Mouse (Mus musculus) forelimb bud, embryonic 11.5 days (tissue): ENCODE results near the gene Zfp850.
"Not testable (repeated sequence)": the region's sequence is repeated elsewhere in the genome, so short reads cannot be mapped to it uniquely, and the experiment has no call there.

ENCODE experiments used
- DNase-seq: peaks from one replicate; pipeline ENCODE4 v3.0.0-alpha.2; 2012; ENCODE audit warnings: low read depth, low spot score

Zfp850 gene

DNA sequence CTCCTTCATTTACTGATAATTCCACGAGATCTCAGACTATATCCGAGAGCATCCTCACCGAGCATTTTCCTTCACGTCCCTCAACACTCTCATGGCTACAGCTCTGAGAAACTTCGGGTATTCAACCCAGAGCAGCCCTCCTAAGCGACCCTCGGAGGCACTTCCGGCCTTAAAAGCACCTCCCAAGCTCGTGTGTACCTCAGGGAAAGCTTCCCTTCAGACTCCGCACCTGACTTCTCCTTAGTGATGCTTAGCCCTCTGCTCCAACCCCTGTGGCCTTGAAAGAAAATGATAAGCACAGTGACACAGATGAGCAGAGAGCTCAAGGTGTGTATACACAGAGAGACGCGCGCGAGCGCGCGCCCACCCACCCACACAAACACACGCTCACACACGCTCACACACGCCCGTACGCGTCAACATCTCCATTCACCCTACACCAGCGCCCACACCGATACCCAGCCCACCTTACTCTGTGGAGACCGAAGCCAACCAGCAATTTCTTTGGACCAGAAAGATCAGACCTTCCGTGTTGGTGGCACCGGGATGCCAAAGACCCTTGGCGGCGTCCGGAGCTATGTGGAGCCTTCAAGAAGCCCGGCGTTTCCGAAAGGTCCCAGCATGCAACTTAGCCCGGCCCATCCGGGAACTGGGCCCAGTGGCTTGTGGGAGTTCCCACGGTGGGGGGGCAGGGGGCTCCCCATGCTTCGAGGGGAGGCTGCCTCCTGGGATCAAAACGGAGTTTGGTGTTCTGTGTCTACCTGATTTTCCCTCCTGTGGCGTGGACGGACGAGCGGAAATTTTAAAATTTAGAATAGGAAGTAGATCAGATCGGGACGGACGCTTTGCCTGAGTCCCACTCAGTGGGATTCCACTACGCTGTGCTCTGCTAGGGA is at the start of gene Zfp850:
Zfp850 (minus strand) TSS at position 567 of the 896 bp plus-strand sequence.
- DNase-seq = peak; percentile 71

DNA sequence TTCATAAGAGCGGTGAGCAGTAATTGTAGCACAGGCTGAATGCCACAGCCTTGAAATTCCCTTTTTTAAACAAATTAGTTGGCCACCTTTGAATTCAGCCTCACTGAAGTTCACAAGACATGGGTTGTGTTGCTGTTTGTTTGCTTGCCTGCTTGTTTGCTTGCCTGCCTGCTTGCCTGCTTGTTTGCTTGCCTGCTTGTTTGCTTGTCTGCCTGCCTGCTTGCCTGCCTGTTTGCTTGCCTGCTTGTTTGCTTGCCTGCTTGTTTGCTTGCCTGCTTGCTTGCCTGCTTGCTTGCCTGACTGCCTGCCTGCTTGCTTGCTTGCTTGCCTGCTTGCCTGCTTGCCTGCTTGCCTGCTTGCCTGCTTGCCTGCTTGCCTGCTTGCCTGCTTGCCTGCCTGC is 46.1 kb upstream of the Zfp850 start:
- no peak for DNase-seq

DNA sequence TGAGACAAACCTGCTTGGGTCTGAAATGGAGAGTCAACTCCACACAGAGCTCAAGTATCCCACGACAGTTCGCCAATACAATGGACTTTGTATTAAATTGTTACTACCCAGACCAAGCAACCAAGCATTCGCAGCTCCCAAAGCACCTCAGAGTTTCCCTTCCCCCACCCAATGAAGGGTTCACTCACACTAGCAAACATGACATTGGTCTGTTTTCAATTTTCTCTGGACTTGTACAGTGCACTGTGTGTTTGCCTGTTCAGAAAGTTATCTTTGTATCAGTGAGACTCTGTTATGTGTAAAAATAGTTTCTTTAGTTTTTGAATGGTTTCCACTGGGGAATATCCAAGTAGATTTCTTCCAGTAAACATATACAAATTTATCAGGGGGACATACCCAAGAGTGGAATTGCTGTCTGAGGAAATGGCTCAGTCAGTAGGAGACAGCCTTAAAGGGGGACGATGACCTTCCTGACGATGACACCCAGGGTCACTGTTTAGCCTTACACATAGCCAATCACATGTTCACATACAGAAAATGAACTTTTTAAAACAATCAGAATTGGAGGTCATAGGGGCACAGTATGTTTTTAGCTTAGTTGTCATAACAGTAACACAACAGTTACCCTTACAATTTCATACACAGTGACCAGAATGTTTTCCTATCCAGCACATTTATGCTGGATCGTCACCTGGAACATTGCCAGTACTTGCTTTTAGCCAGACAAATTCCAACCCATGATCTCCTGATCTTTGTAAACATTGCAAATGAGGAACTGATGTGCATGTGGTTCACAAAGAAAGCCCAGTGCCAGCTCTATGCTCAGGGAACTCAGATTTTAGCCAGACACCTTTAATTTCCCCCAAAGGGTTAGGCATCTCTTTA is 39.4 kb upstream of the Zfp850 start:
- DNase-seq = no peak

DNA sequence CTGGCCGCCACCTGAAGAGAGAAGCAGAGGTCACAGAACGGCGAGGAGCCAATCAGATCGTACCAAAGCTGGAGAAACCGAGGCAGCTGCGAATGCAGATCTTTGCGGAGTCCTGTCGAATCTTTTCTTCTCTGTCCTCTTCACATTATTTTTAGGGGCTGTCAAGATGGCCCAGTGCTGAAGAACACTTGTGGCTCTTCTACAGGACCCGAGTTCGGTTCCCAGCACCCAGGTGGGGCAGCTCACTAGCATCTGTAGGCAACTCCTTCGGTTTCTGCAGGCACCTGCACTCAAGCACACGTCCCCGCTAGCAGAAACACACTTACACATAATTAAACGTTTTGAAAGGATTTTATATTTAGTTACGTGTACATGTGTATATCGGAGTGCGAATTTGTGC is 36.7 kb upstream of the Zfp850 start:
- DNase-seq = no peak

DNA sequence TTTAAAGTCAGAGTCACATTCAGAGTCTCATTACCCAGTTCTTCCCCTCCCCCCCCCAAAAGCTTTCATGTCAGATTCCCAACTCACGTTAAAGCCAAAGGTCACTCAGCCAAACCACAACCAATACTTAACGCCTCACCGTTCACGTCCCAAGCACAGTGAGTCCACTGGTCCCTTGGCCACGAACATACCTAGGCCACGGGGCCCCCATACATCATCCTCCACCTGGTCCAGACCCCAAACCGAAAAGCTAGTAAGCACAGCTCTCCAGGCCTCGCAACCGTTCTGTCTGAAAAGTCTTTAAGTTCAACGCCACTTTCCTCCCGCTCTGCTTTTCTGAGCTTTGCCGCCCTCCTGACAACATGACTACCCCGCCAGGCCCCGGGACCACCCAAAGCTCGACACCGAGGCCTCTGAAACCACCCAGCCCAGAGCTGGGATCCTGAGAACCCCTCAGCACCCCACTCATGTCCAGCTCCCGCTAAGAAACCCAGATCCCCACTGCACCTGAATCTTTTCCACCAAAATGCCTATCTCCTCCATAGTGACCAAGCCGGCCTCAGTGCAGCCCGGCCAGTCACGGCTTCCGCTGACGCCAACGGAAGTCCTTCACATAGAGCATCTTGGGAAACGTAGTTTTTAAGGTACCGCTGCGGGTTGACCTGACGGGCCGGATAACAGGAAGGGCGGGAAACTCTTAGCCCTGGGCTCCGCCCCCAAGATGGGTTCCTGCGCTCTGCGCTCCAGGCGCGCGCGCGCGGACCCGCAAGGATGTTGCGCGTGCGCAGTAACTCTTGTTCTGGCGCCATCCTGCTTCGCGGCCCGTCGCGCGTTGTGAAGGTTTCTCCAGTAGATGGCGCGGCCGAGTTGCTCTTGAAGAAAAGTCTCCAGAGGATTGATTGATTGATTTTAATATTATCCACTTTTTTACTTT is 35.8 kb upstream of the Zfp850 start, which contains the start of gene Psmc4:
Psmc4 (minus strand) TSS at position 626 of the 934 bp plus-strand sequence.
- peak; percentile 99 for DNase-seq

DNA sequence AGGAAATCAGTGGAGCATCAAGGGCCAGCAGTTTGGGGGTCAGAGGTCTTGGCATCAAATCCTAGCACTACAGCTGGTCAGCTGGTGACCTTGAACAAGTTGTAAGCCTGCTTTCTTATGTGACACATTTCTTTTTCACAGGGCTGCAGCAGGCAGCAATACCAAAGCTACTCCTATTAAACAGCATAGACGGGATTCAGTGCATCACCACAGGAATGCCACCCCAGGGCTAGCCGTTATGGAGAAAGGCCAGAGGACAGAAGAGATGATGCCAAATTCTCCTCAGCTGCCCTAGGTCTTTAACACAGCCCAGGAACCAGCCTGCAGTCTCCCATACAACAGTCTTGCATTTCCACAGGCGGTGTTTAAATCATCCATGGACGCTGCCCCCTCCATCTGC is 30.6 kb upstream of the Zfp850 start:
- DNase-seq = no peak

DNA sequence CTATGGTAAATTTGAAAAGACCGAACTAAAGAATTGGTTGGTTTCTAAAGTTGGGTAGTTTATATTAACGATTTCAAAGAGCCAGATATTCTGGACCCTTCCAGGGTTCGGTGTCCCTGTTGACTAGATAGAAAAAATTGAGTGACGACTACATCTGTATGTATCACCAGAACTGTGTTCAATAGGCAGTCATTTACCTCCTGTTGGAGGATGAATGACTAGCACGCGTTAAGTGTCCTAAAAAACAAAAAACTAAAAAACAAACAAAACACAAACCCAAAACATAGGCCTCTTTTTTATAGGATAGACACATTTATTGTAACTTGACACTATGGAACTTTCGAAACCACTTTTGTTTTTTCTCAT is 513 bp upstream of the Zfp850 start:
- DNase-seq = no peak

DNA sequence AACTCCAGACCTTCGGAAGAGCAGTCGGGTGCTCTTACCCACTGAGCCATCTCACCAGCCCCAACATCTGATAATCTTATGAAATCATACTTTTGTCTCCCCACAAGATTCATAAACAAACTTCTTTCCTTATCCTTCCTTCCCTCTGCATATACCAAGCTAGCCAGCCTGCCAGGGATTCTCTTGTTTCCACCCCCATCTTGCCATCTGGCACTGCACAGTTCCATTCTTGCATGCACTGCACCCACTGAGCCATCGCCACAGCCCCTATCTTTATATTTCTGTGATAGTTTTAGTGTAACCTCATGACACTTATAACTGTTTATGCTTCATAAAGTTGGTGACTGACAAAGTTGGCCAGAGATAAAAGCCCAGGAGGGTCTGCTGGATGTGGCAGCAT is 3.6 kb downstream of the Zfp850 start:
- DNase-seq = no peak

DNA sequence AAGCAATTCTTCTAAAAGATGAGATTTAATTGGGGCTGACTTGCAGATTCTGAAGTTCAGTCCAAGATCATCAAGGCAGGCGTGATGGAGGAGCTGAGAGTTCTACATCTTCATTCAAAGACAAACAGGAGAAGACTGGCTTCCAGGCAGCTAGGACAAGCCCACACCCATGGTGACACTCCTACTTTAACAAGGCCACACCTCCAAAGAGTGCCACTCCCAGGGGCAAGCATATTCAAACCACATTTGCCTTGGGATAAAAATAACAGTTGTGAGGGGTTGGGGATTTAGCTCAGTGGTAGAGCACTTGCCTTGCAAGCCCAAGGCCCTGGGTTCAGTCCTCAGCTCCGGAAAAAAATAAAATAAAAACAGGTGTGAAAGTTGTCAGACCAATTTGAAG is 31.7 kb downstream of the Zfp850 start:
- no peak for DNase-seq

DNA sequence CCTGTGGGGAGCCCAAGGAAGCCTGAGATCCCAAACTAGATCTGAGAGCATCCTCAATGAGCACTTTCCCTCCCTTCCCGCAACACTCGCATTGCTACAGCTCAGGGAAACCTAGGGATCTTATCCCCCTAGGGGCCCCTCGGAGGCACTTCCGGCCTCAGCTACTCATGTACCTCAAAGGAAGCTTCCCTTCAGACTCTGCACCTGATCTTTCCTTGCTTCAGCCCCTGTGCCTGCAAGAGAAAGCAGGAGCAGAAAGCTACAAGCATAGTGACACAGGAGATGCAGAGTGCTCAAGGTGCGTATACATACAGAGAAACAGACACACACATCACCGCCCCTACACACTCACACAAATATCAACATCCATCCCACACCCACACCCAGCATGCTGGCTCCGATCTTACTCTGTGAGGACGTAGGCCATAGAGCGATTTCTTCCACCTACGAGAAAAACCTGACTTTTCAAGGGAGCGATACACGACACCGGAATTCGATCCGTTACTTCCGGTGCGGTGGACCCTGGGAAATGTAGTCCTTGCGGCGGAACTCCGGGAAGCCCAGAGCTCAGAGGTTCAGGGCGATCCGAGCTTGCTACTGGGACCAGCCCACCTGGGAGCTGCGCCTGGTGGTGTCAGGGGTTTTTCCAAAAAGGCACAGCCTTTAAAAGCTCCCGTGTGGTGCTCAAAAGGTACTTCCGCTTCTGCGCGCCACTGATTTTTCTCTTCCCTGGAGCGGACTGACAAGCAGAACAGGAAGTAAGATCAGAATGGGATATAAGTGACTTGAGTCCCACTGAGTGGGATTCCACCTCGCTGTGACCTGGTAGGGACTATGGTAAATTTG is 35.0 kb downstream of the Zfp850 start, which contains the start of gene Zfp780b:
Zfp780b (minus strand) TSS at position 489 of the 846 bp plus-strand sequence.
- DNase-seq = peak; percentile 84

DNA sequence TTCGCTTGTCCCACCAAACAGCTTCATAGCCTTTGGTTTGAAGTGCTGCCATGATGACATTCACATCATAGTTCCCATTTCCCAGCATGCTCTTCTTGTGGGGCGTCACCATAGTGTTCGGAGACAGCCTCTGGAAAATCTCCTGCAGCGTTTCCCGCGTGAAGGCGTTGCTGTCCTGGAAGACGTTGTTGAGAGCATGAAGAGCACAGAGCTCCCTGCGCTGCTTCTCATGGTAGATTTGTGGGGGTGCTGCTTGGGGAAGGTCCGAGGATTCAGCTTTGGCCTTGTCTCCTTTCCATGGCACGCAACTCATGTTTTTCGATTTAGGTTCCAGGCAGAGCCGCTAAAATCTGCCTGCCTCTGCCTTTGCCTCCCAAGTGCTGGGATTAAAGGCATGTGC is 64.5 kb downstream of the Zfp850 start:
- not testable (repeated sequence) for DNase-seq

DNA sequence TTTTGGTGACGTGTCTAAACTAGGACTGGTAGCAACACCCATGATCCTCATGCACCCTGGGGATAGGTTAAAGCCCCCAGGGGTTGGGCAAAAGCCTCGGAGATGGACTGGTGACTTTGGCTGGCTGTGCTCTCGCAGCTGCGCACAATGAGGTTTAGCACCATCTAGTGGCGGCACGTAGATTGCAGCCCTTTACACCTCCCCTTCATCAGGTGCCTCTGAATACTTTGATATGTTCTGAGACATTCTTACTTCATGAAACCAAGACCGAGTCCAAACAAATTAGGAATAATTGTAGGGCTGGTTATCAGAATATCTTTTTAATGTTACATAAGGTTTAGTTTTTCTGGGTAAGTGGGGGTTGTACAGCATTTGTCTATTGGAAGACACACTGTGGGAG is 72.0 kb downstream of the Zfp850 start:
- DNase-seq = not testable (repeated sequence)
